Mouse (Mus musculus) liver, adult (tissue): Measurements from ENCODE around the gene Klhl2.

Source experiments
- GATA4 ChIP-seq: IDR thresholded peaks from 2 replicates; pipeline ENCODE4 v1.6.1; 2014; ENCODE audit warnings: mild to moderate bottlenecking, low read length; ENCODE audit not compliant: insufficient replicate concordance

Klhl2 gene

DNA sequence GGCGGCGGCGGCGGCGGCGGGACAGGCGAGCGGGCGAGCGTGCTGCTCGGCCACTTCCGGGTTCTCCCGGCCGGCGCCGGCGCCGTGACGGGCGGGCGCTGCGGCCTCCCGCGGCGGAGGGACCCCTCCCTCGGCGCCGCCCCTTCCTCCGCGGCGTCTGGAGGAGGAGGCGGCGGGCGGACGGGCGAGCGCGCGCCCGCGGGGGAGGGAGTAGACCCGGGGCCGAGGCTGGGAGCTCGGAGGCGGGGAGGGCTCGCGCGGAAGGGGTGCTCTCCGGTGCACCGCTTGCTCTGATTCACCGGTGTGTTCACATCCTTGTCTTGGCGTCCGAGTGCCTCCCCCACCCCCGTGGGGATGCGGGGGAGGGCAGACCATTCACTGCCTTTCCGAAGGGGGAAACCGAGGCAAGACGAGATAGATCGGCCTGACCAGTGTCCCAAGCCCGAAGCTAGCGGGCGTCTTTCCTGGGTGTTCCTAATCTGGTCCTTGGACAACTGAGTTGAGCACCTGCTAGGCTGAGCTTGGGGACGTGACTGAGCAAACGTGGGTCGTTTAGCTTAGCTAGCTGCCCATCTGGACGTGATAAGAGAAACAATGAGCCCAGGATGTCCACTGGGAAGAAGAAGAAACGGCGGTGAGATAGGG, at the start of gene Klhl2:
TSS of gene Klhl2 (minus strand) at position 121 of the 645 bp plus-strand sequence.
- TF ChIP-seq GATA4: peak; percentile 64; the same call in 1 of the 2 replicates

DNA sequence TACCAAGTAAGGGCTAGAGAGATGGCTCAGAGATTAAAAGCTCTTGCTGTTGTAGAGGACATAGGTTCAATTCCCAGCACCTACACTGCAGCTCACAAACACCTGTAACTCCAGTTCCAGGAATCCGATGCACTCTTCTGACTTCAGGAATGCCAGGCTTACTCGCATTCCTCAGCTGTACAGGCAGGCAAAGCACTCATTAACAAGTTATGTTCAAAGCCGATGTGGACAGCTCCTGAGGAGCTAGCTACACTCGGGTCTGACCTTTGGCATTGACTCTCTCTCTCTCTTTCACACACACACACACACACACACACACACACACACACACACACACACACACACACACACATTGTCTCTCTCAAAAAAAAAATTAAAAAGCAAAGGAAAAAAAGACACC, 48.9 kb upstream of the Klhl2 start:
- TF ChIP-seq GATA4: no peak

DNA sequence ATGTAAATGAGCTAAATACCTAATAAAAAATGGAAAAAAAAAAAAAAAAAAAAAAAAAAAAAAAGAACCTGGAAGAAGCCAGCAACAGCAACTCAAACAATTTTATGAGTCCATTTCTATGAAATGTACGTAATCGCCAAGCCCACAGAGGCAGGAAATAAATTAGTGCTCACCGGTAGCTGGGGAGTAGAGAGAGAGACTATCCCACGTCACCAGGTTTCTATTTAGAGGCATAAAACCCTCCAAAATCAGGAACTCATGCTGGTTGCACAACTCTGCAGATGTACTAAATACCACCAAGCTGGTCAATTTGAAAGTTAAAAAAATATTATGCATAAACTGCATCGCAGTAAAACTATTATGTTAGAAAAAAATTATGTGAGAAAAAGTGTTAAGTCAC, 46.9 kb upstream of the Klhl2 start:
- TF ChIP-seq GATA4: no peak

DNA sequence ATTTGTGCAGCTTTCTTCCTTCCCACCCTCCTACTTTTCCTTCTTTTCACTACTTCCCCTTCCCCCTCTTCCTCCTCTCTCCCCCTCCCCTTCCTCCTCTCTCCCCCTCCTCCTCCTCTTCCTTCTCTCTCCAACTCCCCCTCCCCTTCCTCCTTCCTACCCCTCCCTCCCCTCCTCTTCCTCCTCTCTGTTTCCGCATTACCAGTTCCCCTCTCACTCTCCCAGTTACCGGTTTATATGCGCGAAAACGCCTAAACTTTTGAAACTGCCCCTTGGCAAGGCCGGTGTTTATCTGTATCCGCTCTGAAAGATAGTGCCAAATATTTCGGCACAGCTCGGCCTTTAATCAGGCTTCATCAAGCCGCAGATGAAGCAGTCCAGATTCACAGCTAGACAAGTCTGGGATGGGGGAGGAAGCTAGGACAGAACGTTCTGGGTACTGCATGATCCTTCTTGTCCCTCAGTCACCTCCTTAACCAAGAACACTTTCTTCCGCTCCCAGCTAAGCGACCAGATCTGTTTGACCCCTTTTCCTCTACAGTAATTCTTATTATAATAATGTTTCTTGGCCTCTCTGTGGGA, 30.9 kb upstream of the Klhl2 start:
- peak; percentile 94 for TF ChIP-seq GATA4

DNA sequence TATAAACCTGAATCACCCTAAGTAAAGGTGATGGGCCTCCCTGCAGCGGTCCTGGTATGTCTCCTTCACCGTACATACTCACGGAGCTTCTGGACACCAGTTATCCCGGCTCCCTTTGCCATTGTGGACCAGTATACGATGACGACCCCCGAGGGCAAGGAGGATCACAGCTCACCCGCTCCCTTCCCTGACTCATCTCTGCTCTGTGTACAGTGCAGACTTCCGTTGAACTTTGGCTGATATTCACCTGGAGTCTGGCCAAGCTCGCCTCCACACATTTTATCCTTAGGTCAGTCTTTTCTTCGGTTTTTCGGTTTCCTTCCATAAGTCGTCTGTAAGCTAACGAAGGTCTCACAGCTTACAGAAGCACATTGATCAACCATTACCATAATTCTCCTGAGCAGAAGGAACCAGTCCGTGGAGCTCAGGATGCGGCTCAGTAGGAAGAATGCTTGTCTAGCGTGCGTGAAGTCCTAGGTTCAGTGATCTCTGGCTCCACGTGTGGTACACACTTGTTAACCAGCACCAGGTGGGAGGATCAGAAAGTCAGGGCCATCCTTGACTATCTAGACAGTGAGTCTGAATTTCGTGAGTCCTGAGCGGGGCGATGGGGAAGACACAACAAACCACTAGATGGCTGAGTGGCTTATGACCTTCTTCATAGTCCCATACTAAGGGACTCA, 28.0 kb upstream of the Klhl2 start:
- no peak for TF ChIP-seq GATA4

DNA sequence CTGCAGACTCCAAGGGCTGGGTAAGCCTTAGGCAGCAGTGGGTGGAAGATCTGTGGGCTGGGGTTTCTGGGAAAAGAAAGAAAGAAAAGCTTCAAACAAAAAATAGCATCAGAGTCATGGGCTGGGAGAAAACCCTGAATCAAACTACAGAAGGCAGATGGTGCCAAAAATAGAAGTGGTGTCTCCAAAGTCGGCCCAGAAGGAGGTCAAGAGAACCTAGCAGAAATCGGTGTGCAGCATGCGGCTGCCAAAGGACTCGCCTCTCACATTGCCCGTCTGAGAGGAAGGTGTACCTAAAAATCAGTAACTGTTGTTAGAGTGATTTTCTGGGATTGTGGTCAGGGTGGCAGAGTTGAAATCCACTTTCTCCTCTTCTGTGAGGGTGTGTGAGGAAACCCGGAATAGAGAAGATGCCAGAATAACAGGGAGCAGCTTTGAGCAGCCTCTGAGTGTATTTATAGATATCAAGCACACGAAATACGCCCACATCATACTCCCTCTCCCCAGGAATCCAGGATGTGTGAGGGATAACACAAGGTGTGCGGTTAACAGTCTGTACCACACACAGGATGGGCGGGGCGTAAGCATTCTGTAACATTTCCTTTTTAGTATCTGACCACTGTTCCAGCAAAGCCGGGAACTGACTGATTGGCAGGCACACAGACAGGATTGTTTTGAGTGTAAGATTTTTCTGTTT, 21.8 kb upstream of the Klhl2 start:
- TF ChIP-seq GATA4: peak; percentile 8; the same call in 1 of the 2 replicates

GRCm38 (mm10) chr8:64870218-64870617, 20.4 kb upstream of the Klhl2 start:
- no peak for TF ChIP-seq GATA4

DNA sequence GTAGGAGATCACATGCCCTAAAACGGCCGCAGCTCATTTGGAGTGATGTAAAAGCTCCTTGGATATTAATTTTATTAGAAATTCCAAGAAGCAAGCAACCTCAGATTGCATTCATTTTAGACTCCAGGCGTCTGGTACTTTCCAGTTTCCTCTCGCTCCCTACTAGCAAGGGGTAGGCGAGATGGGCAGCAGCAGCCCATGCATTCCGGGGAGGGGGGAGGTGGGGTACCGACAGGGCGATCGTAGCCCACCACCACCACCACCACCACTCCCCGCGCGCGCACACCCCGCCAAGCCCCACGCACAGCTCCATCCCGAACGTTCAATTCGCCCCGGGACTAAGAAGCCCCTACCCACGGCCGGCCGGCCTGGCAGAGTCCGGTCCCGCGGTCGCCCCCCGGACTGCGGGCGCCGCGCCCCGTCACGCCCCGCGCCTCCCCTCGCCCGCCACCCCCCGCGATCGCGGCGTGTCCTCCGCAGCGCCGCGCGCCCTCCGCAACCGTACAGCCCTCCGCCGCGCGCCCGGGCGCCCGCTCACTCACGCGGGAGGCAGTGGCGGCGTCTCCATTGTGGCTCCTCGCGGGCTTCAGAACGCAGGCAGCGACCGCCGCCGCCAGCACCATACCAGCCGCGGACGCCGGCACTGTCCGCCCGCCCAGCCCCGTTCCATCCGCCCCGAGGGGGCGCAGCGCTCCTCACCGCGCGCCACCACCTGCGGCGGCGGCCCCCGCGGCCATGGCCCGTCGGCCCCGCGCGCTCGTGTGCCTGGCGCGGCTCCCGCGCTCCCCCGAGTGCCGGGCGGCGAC, 523 bp downstream of the Klhl2 start:
- no peak for TF ChIP-seq GATA4

DNA sequence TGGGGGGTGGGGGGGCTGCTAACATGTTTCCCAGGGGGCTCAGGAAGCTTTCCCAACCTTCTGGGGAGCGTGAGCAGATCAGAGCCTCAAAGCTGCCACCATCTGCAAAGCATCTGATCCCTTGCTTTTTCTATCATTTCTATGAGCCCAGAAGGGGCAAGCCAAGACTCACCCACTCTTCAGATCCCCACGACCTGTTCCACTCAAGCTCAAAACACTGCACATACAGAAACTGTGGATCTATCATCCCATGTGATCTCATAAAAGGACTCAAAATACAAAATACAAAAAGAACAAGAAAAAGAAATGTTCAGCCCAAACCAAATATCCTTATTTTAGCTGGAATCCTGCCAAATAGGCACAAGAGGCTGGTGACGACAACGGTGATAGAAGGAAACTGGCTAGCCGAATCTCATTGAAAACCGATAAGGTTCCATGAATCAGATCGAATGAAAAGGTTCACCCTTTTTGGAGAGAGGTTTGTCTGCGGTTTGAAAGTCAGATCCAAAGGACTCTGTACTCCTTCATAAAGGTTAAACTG, 1.5 kb downstream of the Klhl2 start:
- TF ChIP-seq GATA4: no peak

GRCm38 (mm10) chr8:64847650-64848049, 2.2 kb downstream of the Klhl2 start:
- no peak for TF ChIP-seq GATA4

GRCm38 (mm10) chr8:64847241-64847640, 2.6 kb downstream of the Klhl2 start:
- no peak for TF ChIP-seq GATA4

GRCm38 (mm10) chr8:64845314-64845713, 4.5 kb downstream of the Klhl2 start:
- no peak for TF ChIP-seq GATA4

DNA sequence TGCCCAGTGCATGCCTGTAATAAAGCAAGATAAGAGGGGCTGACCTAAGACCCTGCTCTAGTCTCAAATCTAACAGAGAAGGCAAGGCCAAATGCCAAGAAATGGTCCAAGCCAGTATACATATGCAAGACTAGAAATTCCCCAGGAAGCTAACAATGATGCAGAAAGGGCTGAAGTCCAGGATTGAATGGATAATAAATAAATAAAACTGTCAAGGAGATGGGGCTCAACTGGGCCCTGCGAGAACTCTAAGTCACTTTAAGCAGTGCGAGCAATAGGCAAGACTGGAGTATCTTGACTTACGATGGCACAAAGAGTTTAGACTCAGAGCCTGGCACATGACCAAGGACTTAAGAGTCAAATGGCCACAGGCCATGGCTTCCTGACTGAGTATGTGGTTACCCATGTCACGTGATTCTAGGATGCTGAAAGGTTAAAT, 5.8 kb downstream of the Klhl2 start:
- no peak for TF ChIP-seq GATA4

DNA sequence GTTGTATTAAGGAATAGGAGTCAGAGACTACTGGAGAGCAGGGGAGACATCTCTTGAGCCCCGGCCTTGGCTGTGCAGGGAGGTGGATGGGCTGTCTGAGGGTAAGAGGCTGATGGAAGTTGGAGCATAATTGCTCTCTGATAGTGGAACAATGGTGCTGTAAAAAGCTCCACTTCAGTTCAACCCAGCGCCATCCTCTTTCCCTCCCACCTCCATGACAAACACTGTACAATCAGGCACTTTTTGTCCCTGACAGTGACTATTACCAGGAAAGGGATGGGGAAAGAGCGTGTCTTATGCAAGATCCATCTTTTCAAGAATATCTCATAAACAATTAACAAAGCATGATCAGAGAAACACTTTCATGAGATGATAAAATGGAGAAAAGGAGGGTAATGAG, 6.6 kb downstream of the Klhl2 start:
- no peak for TF ChIP-seq GATA4
